Comparison of ENCODE assay signal across 21 mouse cellular contexts in the genomic region with DNA sequence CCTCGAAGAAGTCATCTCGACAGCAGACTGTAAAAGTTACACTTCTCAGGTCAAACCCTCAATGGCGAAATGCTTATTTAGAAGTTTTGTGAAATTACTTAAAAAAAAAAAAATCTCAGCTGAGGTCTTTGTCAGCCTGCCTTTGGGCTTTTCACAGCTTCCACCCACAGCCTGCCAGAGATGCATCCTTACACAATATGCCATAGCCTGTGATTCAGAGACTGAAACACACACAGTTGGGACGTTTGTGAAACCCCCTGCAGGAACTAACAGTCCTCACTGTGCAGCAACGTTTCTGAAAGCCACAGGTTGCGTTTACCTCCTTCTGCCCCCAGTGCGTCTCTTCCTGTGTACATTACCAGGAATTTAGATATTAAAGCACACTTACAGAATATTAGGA.
"Had no signal": no experiment of that assay in that cellular context is flagged by ENCODE, and none has a peak within 500 bp of the region (broad histone marks: within the 10 kb centered on the region; RNA-seq: fewer than 3 reads in every experiment).

No protein-coding gene starts in this region.

- H3K4me3 ChIP-seq: limb, embryonic 10.5 days; limb, embryonic 13.5 days; liver, embryonic 12.5 days; liver, embryonic 15.5 days; lung, embryonic 15.5 days; megakaryocyte, embryonic 14.5 days; midbrain, embryonic 10.5 days; neural tube, embryonic 12.5 days; neural tube, embryonic 15.5 days had no signal

- DNase-seq: kidney, adult 18-20 months; kidney, adult 9 months; kidney, postnatal 14 days; kidney, postnatal 4 days; liver; lung, adult 18-20 months; lung, postnatal 10 days; lung, postnatal 36 days; midbrain, embryonic 14.5 days; right cerebral cortex, postnatal 25 days; thymus, adult 18-20 months; thymus, postnatal 36 days had no signal

- H3K27ac ChIP-seq: limb, embryonic 10.5 days; limb, embryonic 13.5 days; liver, embryonic 12.5 days; liver, embryonic 15.5 days; lung, embryonic 15.5 days; midbrain, embryonic 10.5 days; neural tube, embryonic 12.5 days; neural tube, embryonic 15.5 days had no signal
